Mouse (Mus musculus): ENCODE data around the gene Papola. TPM values are rescaled to one million over a fixed set of nuclear protein-coding genes. Genes with fewer than 3 reads are reported as not detected.
"Not testable (repeated sequence)": the region's sequence is repeated elsewhere in the genome, so short reads cannot be mapped to it uniquely, and the experiment has no call there.

Gene Papola
- polyA plus RNA-seq, 1 experiment, result 52.7 TPM

GRCm38 (mm10) chr12:105839096-105839495, 54.6 kb downstream of the Papola start:
- no peak for DNase-seq (ENCODE audit: low read depth in 1 of 2, low spot score in 2 of 2)
- Histone ChIP-seq H3K36me3 (ENCODE audit: control insufficient read depth, insufficient read depth, low read length) (peaks cover 24% of the 10 kb centered on the region), H3K4me3 (ENCODE audit: extremely low read depth, insufficient read depth, insufficient read length) (no peak overlapping the region), H3K4me1 (ENCODE audit: control insufficient read depth, insufficient read depth, insufficient read length) (no peaks in the 10 kb centered on the region), H3K27me3 (ENCODE audit: control insufficient read depth, insufficient read depth, low read length) (no peaks in the 10 kb centered on the region), H3K27ac (ENCODE audit: insufficient read depth, low read length) (no peak overlapping the region)
- WGBS, result 82% methylated on average over 4 of the region's 4 CpGs
- TF ChIP-seq CTCF (IDR thresholded peaks at IDR 0.05; ENCODE audit: extremely low read depth, insufficient read depth, insufficient read length, insufficient replicate concordance) (no peak), POLR2A (IDR thresholded peaks at IDR 0.05; ENCODE audit: low read depth, low read length) (no peak)

GRCm38 (mm10) chr12:105840545-105840944, 56.1 kb downstream of the Papola start:
- H3K27me3 ChIP-seq (ENCODE audit: control insufficient read depth, insufficient read depth, low read length); H3K4me1 ChIP-seq (ENCODE audit: control insufficient read depth, insufficient read depth, insufficient read length); DNase-seq (ENCODE audit: low read depth in 1 of 2, low spot score in 2 of 2); H3K27ac ChIP-seq (ENCODE audit: insufficient read depth, low read length); H3K4me3 ChIP-seq (ENCODE audit: extremely low read depth, insufficient read depth, insufficient read length): not testable (repeated sequence)
- 96% methylated on average over 8 of the region's 8 CpGs for WGBS
- peaks cover 21% of the 10 kb centered on the region for H3K36me3 ChIP-seq (ENCODE audit: control insufficient read depth, insufficient read depth, low read length)

GRCm38 (mm10) chr12:105843243-105844005, 58.9 kb downstream of the Papola start:
- no peaks in the 10 kb centered on the region for H3K4me1 ChIP-seq (ENCODE audit: control insufficient read depth, insufficient read depth, insufficient read length)
- WGBS, result 86% methylated on average over 12 of the region's 12 CpGs
- no peak for DNase-seq (ENCODE audit: low read depth in 1 of 2, low spot score in 2 of 2)
- H3K36me3 ChIP-seq (ENCODE audit: control insufficient read depth, insufficient read depth, low read length), result peaks cover 7% of the 10 kb centered on the region
- TF ChIP-seq POLR2A (IDR thresholded peaks at IDR 0.05; ENCODE audit: low read depth, low read length) (no peak), CTCF (IDR thresholded peaks at IDR 0.05; ENCODE audit: extremely low read depth, insufficient read depth, insufficient read length, insufficient replicate concordance) (no peak)
- H3K4me3 ChIP-seq (ENCODE audit: extremely low read depth, insufficient read depth, insufficient read length), result no peak overlapping the region
- H3K27me3 ChIP-seq (ENCODE audit: control insufficient read depth, insufficient read depth, low read length), result no peaks in the 10 kb centered on the region
- no peak overlapping the region for H3K27ac ChIP-seq (ENCODE audit: insufficient read depth, low read length)

- Histone ChIP-seq H3K4me3 (ENCODE audit: extremely low read depth, insufficient read depth, insufficient read length) (no peak overlapping the region), H3K27me3 (ENCODE audit: control insufficient read depth, insufficient read depth, low read length) (no peaks in the 10 kb centered on the region), H3K36me3 (ENCODE audit: control insufficient read depth, insufficient read depth, low read length) (peaks cover 5% of the 10 kb centered on the region), H3K4me1 (ENCODE audit: control insufficient read depth, insufficient read depth, insufficient read length) (no peaks in the 10 kb centered on the region), H3K27ac (ENCODE audit: insufficient read depth, low read length) (no peak overlapping the region)
- no peak for DNase-seq (ENCODE audit: low read depth in 1 of 2, low spot score in 2 of 2)
- no peak for TF ChIP-seq POLR2A (IDR thresholded peaks at IDR 0.05; ENCODE audit: low read depth, low read length)
- TF ChIP-seq CTCF (IDR thresholded peaks at IDR 0.05; ENCODE audit: extremely low read depth, insufficient read depth, insufficient read length, insufficient replicate concordance), result no peak
- 78% methylated on average over 4 of the region's 4 CpGs for WGBS
These were observed 59.9 kb downstream of the Papola start for GRCm38 (mm10) chr12:105844406-105844805.

DNA sequence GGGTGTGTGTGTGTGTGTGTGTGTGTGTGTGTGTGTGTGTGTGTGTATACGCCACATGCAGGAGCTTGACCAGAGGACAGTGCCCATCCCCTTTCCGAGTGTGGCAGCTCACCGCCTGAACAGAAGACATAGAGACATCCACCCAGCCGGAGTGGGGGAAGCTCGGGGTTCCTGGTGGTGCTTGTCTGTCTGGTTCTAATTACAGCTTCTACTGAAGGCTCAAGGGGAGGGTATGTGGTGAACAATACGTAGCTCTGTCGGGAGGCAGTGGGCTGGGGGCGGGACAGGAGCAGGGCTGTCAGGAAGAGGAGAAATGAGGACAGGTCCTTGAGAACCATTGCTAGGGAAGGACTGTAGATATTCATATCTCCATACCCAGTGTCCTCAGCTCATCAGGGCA, 64.6 kb downstream of the Papola start:
- Histone ChIP-seq H3K36me3 (ENCODE audit: control insufficient read depth, insufficient read depth, low read length) (no peaks in the 10 kb centered on the region), H3K4me1 (ENCODE audit: control insufficient read depth, insufficient read depth, insufficient read length) (no peaks in the 10 kb centered on the region), H3K27ac (ENCODE audit: insufficient read depth, low read length) (no peak overlapping the region), H3K27me3 (ENCODE audit: control insufficient read depth, insufficient read depth, low read length) (no peaks in the 10 kb centered on the region), H3K4me3 (ENCODE audit: extremely low read depth, insufficient read depth, insufficient read length) (no peak overlapping the region)
- no peak for TF ChIP-seq POLR2A (IDR thresholded peaks at IDR 0.05; ENCODE audit: low read depth, low read length)
- TF ChIP-seq CTCF (IDR thresholded peaks at IDR 0.05; ENCODE audit: extremely low read depth, insufficient read depth, insufficient read length, insufficient replicate concordance), result no peak
- no peak for DNase-seq (ENCODE audit: low read depth in 1 of 2, low spot score in 2 of 2)
- WGBS, result 80% methylated on average over 7 of the region's 8 CpGs

GRCm38 (mm10) chr12:105850675-105851074, 66.2 kb downstream of the Papola start:
- Histone ChIP-seq H3K27me3 (ENCODE audit: control insufficient read depth, insufficient read depth, low read length) (no peaks in the 10 kb centered on the region), H3K27ac (ENCODE audit: insufficient read depth, low read length) (no peak overlapping the region), H3K4me1 (ENCODE audit: control insufficient read depth, insufficient read depth, insufficient read length) (no peaks in the 10 kb centered on the region), H3K36me3 (ENCODE audit: control insufficient read depth, insufficient read depth, low read length) (no peaks in the 10 kb centered on the region), H3K4me3 (ENCODE audit: extremely low read depth, insufficient read depth, insufficient read length) (no peak overlapping the region)
- TF ChIP-seq POLR2A (IDR thresholded peaks at IDR 0.05; ENCODE audit: low read depth, low read length) (no peak), CTCF (IDR thresholded peaks at IDR 0.05; ENCODE audit: extremely low read depth, insufficient read depth, insufficient read length, insufficient replicate concordance) (no peak)
- no peak for DNase-seq (ENCODE audit: low read depth in 1 of 2, low spot score in 2 of 2)
- 87% methylated on average over 9 of the region's 9 CpGs for WGBS

GRCm38 (mm10) chr12:105852798-105853197, 68.3 kb downstream of the Papola start:
- H3K27ac ChIP-seq (ENCODE audit: insufficient read depth, low read length), result no peak overlapping the region
- no peak for DNase-seq (ENCODE audit: low read depth in 1 of 2, low spot score in 2 of 2)
- WGBS, result 65% methylated on average over 7 of the region's 7 CpGs
- H3K36me3 ChIP-seq (ENCODE audit: control insufficient read depth, insufficient read depth, low read length), result no peaks in the 10 kb centered on the region
- TF ChIP-seq POLR2A (IDR thresholded peaks at IDR 0.05; ENCODE audit: low read depth, low read length) (no peak), CTCF (IDR thresholded peaks at IDR 0.05; ENCODE audit: extremely low read depth, insufficient read depth, insufficient read length, insufficient replicate concordance) (no peak)
- no peaks in the 10 kb centered on the region for H3K27me3 ChIP-seq (ENCODE audit: control insufficient read depth, insufficient read depth, low read length)
- H3K4me1 ChIP-seq (ENCODE audit: control insufficient read depth, insufficient read depth, insufficient read length), result no peaks in the 10 kb centered on the region
- H3K4me3 ChIP-seq (ENCODE audit: extremely low read depth, insufficient read depth, insufficient read length), result no peak overlapping the region
